Mouse (Mus musculus) embryonic facial prominence, embryonic 10.5 days (tissue): ENCODE measurements around the gene Ubac2. TPM values are rescaled to one million over a fixed set of nuclear protein-coding genes. Genes with fewer than 3 reads are reported as not detected.
"Not testable (repeated sequence)": the region's sequence is repeated elsewhere in the genome, so short reads cannot be mapped to it uniquely, and the experiment has no call there.

Experiments used
- DNase-seq: peaks from one replicate; pipeline ENCODE4 v3.0.0-alpha.2; 2017; ENCODE audit warnings: low spot score
- H3K27ac ChIP-seq: fragments of 300-500 bp; sonication (generic); replicated peaks from 2 replicates; pipeline ENCODE4 v1.5.1; 2016; ENCODE audit warnings: mild to moderate bottlenecking
- H3K27me3 ChIP-seq: fragments of 300-500 bp; sonication (generic); replicated peaks from 2 replicates; pipeline ENCODE4 v1.6.1; 2016; ENCODE audit warnings: low read depth, mild to moderate bottlenecking; ENCODE audit not compliant: poor library complexity, severe bottlenecking
- H3K36me3 ChIP-seq: fragments of 300-500 bp; sonication (generic); replicated peaks from 2 replicates; pipeline ENCODE4 v1.6.1; 2016; ENCODE audit warnings: mild to moderate bottlenecking, moderate library complexity
- H3K4me1 ChIP-seq: fragments of 300-500 bp; sonication (generic); 2 replicates; pipeline ENCODE4 v1.6.1; 2016
- H3K4me3 ChIP-seq: fragments of 300-500 bp; sonication (generic); 2 replicates; pipeline ENCODE4 v1.5.1; 2016; ENCODE audit warnings: mild to moderate bottlenecking, moderate library complexity
- H3K9me3 ChIP-seq: fragments of 300-500 bp; sonication (generic); 2 replicates; pipeline ENCODE4 v1.6.1; 2016; ENCODE audit warnings: mild to moderate bottlenecking
- WGBS: fragments of 180-500 bp; shearing (Covaris S2); methylation state at CpG from one replicate; pipeline ENCODE4 v1.1.7; 2016; 5-methylcytosine and 5-hydroxymethylcytosine counted together
- polyA plus RNA-seq: library from polyadenylated mRNA; unstranded; fragments of >200 nt; fragmentation: Nextera tagmentation; extraction: Ambion mirVana; gene quantifications from 2 replicates; pipeline ENCODE4 v1.2.1, GENCODE M21; 2016

Gene Ubac2
- polyA plus RNA-seq, 1 experiment from 2014 or later = 70.5 TPM

DNA sequence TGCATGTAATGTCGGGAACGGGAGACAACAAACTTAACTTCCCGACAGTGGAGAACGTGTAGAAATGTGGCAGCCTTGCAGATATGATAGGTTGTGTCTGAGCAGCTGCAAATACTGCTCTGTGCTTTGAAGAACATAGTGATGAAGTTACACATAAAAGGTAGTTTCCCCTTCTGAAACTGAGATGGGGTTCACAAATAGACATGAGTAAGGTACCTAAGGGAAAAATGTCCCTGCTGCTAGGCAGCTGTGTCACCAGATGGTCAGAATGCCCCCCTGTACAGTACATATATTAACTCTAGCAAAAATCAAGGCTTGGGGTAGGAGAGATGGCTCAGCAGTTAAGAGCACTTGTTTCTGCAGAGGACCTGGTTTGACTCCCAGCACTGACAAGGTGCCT is 4.8 kb upstream of the Ubac2 start:
- Histone ChIP-seq H3K4me3 (no peak overlapping the region), H3K27me3 (no peaks in the 10 kb centered on the region), H3K4me1 (0 out of 2 replicates have a peak, but pooled peaks cover 5% of the 10 kb centered on the region), H3K27ac (no peak overlapping the region), H3K9me3 (no peaks in the 10 kb centered on the region), H3K36me3 (no peaks in the 10 kb centered on the region)
- 89% methylated on average over 4 of the region's 4 CpGs for WGBS
- no peak for DNase-seq

DNA sequence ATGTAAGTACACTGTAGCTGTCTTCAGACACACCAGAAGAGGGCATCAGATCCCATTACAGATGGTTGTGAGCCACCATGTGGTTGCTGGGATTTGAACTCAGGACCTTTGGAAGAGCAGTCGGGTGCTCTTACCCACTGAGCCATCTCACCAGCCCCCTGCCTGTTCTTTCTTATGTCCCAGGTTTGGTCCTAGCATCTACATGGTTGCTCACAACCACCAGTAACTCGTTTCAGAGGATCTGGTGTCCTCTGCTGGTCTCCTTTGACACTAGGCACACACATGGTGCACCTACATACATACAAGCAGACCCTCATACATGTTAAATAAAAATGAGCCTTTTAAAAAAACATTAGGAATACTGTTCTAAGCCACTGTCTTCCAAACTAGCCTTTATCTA is 2.2 kb upstream of the Ubac2 start:
- H3K36me3 ChIP-seq, H3K27me3 ChIP-seq, H3K27ac ChIP-seq, DNase-seq, H3K4me3 ChIP-seq, H3K9me3 ChIP-seq: not testable (repeated sequence)
- 65% methylated on average over 2 of the region's 2 CpGs for WGBS
- H3K4me1 ChIP-seq = peaks cover 19% of the 10 kb centered on the region

DNA sequence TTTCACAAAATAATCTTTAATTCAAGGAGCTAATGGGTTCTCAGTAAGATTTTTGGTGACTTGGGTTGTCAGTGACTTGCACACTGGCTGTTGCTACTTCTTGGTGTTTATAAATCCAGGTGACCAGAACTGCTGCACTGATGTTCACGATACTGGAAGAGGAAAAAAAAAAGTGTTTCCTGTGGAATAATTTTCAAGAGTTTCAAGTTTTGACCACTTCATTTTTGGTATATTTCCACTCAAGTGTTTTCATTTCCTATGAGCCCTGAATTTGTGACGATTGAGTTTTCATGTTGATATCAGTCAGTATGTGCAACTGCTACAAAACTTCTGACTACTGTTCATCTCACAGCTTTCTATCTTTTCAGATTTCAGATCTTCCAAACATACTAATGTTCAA is 1.6 kb upstream of the Ubac2 start:
- DNase-seq = no peak

DNA sequence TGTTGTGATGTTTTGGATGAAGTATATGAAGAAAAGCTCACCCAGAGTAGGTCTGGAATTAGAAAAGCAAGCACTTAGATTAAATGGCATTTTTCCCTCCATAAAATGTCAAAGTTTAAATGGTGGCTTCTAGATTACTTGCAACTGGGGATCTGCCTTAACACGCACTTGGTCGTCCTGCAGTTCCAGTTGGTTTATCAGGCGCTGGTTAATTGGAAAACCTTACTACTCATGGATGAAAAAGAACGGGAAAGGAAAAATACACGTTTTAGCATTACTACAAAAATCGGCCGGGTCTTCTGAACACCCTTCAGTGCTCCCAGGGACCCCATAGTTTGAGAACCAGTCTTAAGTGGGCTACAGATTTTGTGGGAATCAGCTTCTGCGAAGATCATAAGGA is 780 bp upstream of the Ubac2 start:
- H3K36me3 ChIP-seq = no peaks in the 10 kb centered on the region
- H3K27me3 ChIP-seq = no peaks in the 10 kb centered on the region
- H3K27ac ChIP-seq = peak overlapping the region; percentile 93
- DNase-seq = no peak
- H3K4me1 ChIP-seq = peaks cover 19% of the 10 kb centered on the region
- WGBS = 36% methylated on average over 8 of the region's 8 CpGs
- H3K9me3 ChIP-seq = no peaks in the 10 kb centered on the region
- H3K4me3 ChIP-seq = peak overlapping the region; percentile 89

More for the DNA sequence above, 1.6 kb upstream of the Ubac2 start:
- Histone ChIP-seq H3K4me3 (no peak overlapping the region), H3K27me3 (no peaks in the 10 kb centered on the region), H3K4me1 (peaks cover 19% of the 10 kb centered on the region), H3K9me3 (no peaks in the 10 kb centered on the region), H3K36me3 (no peaks in the 10 kb centered on the region), H3K27ac (no peak overlapping the region)
- WGBS = 84% methylated on average over 2 of the region's 2 CpGs

DNA sequence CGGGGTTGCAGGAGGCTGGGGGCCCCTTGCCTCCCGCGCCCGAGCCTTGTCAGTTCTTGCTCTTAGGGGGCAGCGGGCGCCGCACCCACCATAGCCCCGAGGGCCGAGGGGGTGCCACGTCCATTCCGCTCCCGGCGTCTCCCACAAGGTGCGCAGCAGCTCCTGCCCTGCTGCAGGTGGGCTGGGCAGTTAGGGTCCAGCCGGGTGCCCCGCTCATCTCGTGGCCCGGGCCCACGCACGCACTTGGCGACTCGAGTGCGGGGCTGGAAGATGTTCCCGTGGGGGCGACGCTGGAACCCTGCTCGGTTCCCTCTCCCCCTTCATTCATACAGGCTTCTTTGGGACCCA is 413 bp downstream of the Ubac2 start:
- Histone ChIP-seq H3K4me1 (peaks cover 19% of the 10 kb centered on the region), H3K36me3 (0 out of 2 replicates have a peak, but pooled peaks cover 3% of the 10 kb centered on the region), H3K9me3 (no peaks in the 10 kb centered on the region), H3K4me3 (peak overlapping the region; percentile 89), H3K27ac (peak overlapping the region; percentile 93), H3K27me3 (no peaks in the 10 kb centered on the region)
- no peak for DNase-seq
- under 1% methylated on average over 27 of the region's 27 CpGs for WGBS

DNA sequence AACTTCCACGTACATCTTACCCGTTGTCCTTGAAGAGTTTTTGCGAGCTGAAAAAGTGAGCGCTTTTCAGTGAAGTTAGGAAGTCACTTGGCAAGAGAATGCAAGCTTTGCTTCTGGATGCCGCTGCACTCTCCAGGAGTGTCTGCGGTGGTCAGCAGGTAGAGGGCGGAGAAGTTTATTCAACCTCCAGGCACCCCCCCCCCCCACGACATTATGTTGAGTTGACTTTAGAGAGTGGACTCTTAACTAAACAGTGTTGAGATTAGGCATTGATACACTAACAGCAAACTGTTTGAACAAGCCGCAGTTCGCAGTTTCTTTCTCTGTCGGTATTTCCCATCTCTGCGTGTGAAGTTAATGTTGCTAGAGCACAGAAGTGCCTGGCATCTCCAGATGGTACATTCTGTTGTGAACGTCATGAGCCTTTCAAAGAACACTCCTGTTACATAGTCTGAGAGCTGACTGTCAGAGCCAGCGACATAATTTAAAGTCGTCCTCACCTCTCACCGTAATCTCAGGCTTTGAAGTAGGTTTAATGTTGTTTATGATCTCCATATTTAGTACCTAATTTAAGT is 933 bp downstream of the Ubac2 start:
- H3K27me3 ChIP-seq = no peaks in the 10 kb centered on the region
- no peaks in the 10 kb centered on the region for H3K9me3 ChIP-seq
- peak overlapping the region; percentile 93 for H3K27ac ChIP-seq
- peaks cover 19% of the 10 kb centered on the region for H3K4me1 ChIP-seq
- peak overlapping the region; percentile 89 for H3K4me3 ChIP-seq
- 25% methylated on average over 16 of the region's 16 CpGs for WGBS
- H3K36me3 ChIP-seq = 0 out of 2 replicates have a peak, but pooled peaks cover 6% of the 10 kb centered on the region
- DNase-seq = no peak

DNA sequence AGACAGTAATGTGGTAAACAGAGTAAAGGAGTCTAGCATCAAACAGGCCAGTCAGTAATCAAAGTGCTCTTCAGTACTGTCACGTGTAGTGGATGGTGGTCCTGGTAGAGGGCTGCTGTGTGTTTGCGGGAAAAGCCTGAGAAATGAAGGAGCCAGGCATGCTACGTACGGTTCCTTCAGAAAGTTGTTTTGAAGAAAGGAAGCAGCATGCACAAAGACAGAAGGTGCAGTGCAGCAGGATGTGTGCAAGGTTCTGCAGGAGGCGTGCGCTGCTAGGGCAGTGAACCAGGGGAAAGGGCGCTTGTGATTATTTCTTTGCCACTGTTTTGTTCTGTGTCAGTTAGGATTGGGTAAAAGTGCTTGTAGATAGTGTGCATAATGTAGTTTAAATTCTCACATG is 2.8 kb downstream of the Ubac2 start:
- H3K27me3 ChIP-seq = no peaks in the 10 kb centered on the region
- peaks cover 19% of the 10 kb centered on the region for H3K4me1 ChIP-seq
- H3K27ac ChIP-seq = no peak overlapping the region
- H3K36me3 ChIP-seq = peaks cover 23% of the 10 kb centered on the region
- WGBS = 90% methylated on average over 7 of the region's 7 CpGs
- no peak for DNase-seq
- no peak overlapping the region for H3K4me3 ChIP-seq
- H3K9me3 ChIP-seq = no peaks in the 10 kb centered on the region

DNA sequence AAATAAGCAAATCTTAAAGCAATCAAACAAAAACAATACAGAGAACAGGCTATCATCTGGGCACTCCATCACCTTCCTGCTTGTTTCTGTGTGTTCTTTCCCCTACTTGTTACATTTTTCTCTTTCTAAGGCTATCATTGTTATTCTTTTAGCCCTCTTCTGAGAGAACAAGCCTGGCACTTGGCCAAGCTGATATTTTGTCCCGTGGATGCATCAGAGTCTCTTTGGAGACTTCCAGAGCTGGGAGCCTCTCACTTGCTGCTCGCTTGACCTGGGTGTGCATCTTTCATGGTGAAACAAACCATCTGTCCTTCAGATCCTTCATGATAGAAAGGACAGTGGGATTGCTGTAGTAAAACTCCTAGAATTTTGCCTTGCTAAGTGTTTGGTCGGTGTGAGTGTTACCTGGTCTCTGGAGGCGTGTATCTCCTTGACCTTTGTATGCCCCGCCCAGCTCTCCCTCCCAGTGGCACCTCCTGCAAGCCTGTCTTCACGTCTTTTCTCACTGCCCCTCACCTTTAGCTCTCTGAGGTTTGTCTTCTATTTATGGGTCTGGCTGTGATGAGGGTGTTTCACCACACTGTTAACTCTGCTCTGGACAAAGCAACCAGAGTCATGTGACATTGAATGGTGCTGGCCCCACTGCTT is 5.9 kb downstream of the Ubac2 start:
- H3K4me1 ChIP-seq = peaks cover 11% of the 10 kb centered on the region
- WGBS = 87% methylated on average over 6 of the region's 6 CpGs

DNA sequence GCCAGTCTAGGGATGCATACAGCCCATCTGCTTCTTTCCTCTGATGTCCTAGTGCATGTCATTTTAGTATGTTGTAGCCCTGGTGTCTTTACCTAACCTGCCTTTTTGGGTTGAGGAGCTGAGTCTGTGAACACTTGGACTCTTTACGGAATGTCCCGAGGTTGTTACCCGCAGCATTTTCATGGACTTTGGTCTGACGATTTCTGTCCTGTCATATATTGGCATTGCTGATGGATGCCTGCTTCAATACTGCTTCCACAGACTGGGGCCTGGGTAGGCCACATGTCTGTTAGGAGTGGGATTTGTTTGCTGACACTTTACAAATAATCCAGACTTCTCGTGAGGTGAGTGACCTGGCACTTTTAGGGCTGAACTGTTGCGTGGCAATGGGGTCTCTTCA is 15.3 kb downstream of the Ubac2 start:
- H3K4me1 ChIP-seq = peaks cover 7% of the 10 kb centered on the region; the same call in 1 of the 2 replicates

More for the DNA sequence above, 5.9 kb downstream of the Ubac2 start:
- DNase-seq = no peak
- Histone ChIP-seq H3K4me3 (no peak overlapping the region), H3K27ac (no peak overlapping the region), H3K27me3 (no peaks in the 10 kb centered on the region), H3K36me3 (peaks cover 23% of the 10 kb centered on the region), H3K9me3 (no peaks in the 10 kb centered on the region)

DNA sequence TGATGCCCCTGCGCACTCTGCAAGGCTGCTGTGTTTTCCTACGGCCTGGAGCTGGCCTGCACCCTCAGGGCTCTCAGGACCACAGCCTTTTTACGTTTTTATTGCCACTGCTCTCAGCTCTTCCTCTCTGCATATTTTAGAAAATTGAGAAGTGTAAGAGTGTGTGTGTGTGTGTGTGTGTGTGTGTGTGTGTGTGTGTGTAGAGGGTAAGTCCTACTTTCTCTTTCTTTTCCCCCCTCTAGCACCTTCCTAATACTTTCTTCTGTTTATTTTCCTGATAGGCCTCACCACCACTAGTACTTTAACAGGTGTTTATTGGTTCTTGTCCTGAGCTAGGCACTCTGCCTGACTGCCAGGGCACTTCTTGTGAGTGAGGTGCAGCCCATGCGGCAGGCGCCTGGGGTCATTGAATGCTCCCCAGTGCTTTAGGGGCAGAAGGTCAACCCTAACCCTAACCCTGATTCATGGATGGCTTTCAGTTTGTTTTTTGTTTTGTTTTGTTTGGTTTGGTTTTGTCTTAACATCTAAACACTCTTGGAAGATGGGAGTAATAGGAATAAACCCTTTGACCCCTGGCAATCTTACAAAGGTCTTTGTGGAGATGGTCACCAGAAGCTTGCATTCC is 16.2 kb downstream of the Ubac2 start:
- no peak for DNase-seq
- Histone ChIP-seq H3K27ac (no peak overlapping the region), H3K27me3 (no peaks in the 10 kb centered on the region), H3K9me3 (no peaks in the 10 kb centered on the region), H3K4me3 (no peak overlapping the region), H3K4me1 (peaks cover 7% of the 10 kb centered on the region; the same call in 1 of the 2 replicates), H3K36me3 (peaks cover 10% of the 10 kb centered on the region)
- WGBS = 70% methylated on average over 5 of the region's 5 CpGs

More for the DNA sequence above, 15.3 kb downstream of the Ubac2 start:
- no peaks in the 10 kb centered on the region for H3K9me3 ChIP-seq
- WGBS = 91% methylated on average over 6 of the region's 6 CpGs
- H3K27me3 ChIP-seq = no peaks in the 10 kb centered on the region
- H3K27ac ChIP-seq = no peak overlapping the region
- no peak for DNase-seq
- peaks cover 10% of the 10 kb centered on the region for H3K36me3 ChIP-seq
- H3K4me3 ChIP-seq = no peak overlapping the region

DNA sequence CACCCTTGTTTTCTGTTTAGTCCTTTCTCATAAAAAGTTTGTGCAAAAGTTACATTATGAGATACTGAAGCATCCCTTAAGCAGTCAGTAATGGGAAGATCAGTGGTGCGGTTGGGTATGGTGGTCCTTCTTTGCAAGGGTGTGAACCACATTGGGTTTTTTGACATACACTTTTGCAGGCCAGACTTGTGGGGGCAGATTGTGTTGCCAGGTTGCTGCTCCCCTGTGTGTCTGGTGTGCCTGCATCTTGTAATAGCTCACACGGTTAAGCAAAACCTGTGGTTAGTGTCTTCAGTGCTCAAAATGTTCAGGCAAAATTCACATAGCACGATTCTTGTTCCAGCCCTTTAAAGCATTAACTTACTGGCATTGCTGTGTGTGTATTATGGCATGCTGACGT is 16.9 kb downstream of the Ubac2 start:
- Histone ChIP-seq H3K4me1 (peaks cover 7% of the 10 kb centered on the region; the same call in 1 of the 2 replicates), H3K36me3 (peaks cover 6% of the 10 kb centered on the region), H3K4me3 (no peak overlapping the region), H3K27me3 (no peaks in the 10 kb centered on the region), H3K9me3 (no peaks in the 10 kb centered on the region), H3K27ac (no peak overlapping the region)
- WGBS = 96% methylated on average over 4 of the region's 4 CpGs
- DNase-seq = no peak

DNA sequence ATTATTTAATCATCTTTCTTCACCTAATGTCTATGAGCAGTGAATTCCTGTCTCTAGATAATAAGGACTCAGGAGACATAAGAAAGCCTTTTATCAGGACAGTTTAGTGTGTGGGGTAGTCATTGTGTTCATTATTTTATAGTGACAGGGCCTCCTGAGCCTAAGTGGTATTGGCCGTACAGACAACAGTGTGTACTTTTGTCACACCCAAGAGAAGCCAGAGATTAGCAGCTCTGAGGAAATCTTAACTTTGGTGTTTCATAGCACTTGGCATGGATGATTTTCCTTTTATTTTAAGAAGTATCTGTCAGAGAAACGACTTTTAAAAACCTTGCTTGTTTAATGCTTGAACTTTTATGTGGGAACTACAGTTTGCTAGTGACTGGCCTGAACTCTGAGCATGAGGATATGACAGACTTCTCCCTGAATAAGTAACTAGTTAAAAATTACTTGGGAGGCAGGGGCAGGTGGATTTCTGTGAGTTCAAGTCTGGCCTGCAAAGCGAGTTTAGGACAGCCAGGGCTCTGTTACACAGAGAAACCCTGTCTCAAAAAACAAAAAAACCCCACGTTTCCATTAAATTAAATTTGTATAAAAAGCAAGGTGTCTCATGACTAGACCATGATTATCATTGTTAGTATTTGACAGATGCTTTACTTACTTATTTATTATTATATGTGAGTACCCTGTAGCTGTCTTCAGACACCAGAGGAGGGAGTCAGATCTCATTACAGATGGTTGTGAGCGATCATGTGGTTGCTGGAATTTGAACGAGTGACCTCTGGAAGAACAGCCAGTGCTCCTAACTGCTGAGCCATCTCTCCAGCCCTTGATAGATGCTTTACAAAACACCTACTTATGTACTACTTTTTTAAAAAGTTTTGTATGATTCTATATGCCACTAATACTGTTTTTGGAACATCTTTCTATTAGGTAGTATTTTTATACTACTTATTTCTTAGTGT is 18.0 kb downstream of the Ubac2 start:
- Histone ChIP-seq H3K4me3 (no peak overlapping the region), H3K36me3 (no peaks in the 10 kb centered on the region), H3K4me1 (peaks cover 7% of the 10 kb centered on the region; the same call in 1 of the 2 replicates), H3K27me3 (no peaks in the 10 kb centered on the region), H3K9me3 (no peaks in the 10 kb centered on the region), H3K27ac (no peak overlapping the region)
- DNase-seq = no peak
- WGBS = 80% methylated on average over 6 of the region's 6 CpGs
